Mouse (Mus musculus): ENCODE measurements around the gene Hnrnpul1. TPM values are rescaled to one million over a fixed set of nuclear protein-coding genes. Genes with fewer than 3 reads are reported as not detected.

The Hnrnpul1 gene
- total and polyA plus RNA-seq, 2 experiments from 2014 or later: 47.8 to 126 TPM

DNA sequence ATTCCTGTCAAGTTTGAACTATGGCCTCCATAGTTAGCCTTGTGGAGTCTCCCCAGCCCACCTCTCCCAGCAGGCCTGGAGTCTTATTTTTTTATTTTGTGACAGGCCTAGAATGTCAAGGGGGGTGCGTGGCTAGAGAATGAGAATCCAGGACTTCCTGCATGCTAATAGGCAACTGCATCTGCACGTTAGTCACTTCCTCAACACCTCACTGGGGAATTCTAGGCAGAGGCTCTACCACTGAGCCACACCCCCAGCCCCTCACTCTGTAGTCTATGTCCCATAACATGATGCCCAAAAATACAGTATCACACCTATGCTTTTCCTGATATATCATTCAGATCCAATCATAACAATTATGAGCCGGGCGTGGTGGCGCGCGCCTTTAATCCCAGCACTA is 77.5 kb downstream of the Hnrnpul1 start:
- 0 out of 2 replicates have a peak, but pooled peaks cover 5% of the 10 kb centered on the region for H3K27me3 ChIP-seq (ENCODE audit: insufficient read depth, low read length)
- no peak overlapping the region for H3K4me2 ChIP-seq (ENCODE audit: low read depth, low read length, poor library complexity, severe bottlenecking)
- DNase-seq (ENCODE audit: low spot score) (no peak), ATAC-seq (ENCODE audit: low FRiP score) (no peak)
- H3K36me3 ChIP-seq (ENCODE audit: insufficient read depth, low read length): no peaks in the 10 kb centered on the region
- H3K4me1 ChIP-seq (ENCODE audit: insufficient read depth, low read length): no peaks in the 10 kb centered on the region; the same call in 1 of the 2 replicates
- no peak overlapping the region for H3K9ac ChIP-seq (replicated peaks; ENCODE audit: low read length, poor library complexity, severe bottlenecking)
- 88% methylated on average over 7 of the region's 7 CpGs for WGBS
- no peak overlapping the region for H3K27ac ChIP-seq (ENCODE audit: low read depth, low read length)
- no peak overlapping the region for H3K4me3 ChIP-seq (ENCODE audit: low read depth, low read length)
- TF ChIP-seq CTCF (IDR thresholded peaks at IDR 0.05): no peak
- H3K9me3 ChIP-seq (ENCODE audit: low read length): no peaks in the 10 kb centered on the region

DNA sequence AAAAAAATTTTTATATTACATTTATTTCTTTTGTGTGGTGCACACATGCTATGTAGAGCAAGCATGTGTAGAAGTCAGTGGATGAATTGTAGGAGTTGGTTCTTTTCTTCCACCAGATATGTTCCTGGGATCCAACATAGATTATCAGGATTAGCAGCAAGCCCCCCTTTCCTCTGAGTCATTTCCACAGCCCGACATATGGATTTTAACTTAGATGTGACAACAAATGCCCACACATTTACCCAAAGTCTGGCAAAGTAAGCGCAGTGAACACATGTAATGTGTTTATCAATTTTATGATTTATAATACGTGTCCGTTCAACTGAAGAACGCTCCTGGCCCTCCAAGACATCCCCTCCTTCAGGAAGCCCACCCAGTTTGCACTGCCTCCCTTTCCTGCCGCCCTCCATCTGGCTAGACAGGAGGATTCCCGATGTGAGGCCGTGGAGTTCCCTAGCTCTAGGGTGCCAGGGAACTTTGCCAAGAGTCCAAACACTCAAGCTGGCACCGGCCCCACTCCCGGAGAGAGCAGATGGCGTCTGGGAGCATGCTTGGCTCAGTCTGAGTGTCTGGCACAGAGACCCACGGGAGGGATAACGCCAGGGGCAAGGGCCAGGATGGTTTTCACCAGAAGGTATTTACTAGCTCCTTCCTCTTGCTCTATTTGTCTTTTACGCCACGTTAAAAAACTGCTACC is 78.3 kb downstream of the Hnrnpul1 start:
- WGBS: 43% methylated on average over 15 of the region's 15 CpGs
- no peak for TF ChIP-seq CTCF (IDR thresholded peaks at IDR 0.05)
- no peak overlapping the region for H3K4me3 ChIP-seq (ENCODE audit: low read depth, low read length)
- ATAC-seq (ENCODE audit: low FRiP score): no peak
- H3K9me3 ChIP-seq (ENCODE audit: low read length): no peaks in the 10 kb centered on the region
- DNase-seq (ENCODE audit: low spot score): peak; percentile 92
- no peak overlapping the region for H3K27ac ChIP-seq (ENCODE audit: low read depth, low read length)
- H3K4me1 ChIP-seq (ENCODE audit: insufficient read depth, low read length): no peaks in the 10 kb centered on the region
- H3K4me2 ChIP-seq (ENCODE audit: low read depth, low read length, poor library complexity, severe bottlenecking): no peak overlapping the region
- no peak overlapping the region for H3K9ac ChIP-seq (replicated peaks; ENCODE audit: low read length, poor library complexity, severe bottlenecking)
- H3K27me3 ChIP-seq (ENCODE audit: insufficient read depth, low read length): 0 out of 2 replicates have a peak, but pooled peaks cover 5% of the 10 kb centered on the region
- H3K36me3 ChIP-seq (ENCODE audit: insufficient read depth, low read length): no peaks in the 10 kb centered on the region

DNA sequence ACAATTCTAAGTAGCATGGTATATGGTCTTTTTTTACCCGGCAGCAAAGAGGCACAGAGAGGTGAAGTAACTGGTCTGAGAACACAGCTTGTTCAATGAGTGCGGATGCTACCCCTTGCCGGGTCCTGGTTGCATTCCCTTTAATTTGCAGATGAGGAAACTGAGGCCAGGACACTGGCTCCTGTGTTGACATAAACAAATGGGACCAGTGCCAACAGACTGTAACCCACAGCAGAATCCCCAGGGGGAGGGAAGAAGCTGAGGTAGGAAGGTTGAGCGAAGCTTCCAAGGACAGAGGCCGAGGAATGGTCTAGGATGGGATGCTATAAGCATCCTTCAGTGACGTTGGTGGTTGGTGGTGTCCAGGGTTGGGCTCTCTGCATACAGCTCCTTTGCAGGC is 79.2 kb downstream of the Hnrnpul1 start:
- no peak for DNase-seq (ENCODE audit: low spot score)

DNA sequence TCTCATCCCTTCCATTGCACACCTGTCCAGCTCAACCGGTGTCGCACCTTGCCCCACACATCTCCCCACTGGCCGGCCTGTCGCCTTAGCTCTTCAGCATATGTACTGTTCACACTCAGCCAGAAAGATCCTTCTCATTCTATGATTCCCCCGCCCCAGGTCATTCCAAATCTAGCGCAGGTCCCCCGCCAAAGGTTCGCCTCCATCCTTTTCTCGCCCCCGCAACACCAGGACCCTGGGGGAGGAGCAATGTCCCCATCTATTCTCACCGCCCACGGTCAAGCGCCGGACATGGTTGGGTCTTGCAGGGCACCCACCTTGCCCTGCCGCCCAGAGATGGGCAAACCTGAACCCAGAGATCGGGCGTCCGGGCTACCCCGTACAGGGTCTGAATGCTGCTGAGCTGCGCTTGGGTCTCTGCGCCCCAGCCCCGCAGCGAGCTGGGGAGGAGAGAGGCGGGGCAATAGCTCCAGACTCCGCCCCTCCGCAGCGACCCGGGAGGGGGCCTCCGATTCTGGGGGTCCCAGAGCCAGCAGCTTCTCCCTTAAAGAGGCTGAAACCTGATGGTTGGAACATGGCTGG is 79.7 kb downstream of the Hnrnpul1 start, which contains the start of gene Tmem91:
Tmem91 (minus strand) TSS at position 448 of the 582 bp plus-strand sequence.
- Histone ChIP-seq H3K9me3 (ENCODE audit: low read length) (no peaks in the 10 kb centered on the region), H3K36me3 (ENCODE audit: insufficient read depth, low read length) (no peaks in the 10 kb centered on the region; the same call in 1 of the 2 replicates), H3K4me3 (ENCODE audit: low read depth, low read length) (peak within 1 kb of the TSS; percentile 57), H3K27ac (ENCODE audit: low read depth, low read length) (peak within 1 kb of the TSS; percentile 55; the same call in 1 of the 2 replicates), H3K4me1 (ENCODE audit: insufficient read depth, low read length) (no peaks in the 10 kb centered on the region), H3K9ac (replicated peaks; ENCODE audit: low read length, poor library complexity, severe bottlenecking) (peak within 1 kb of the TSS; percentile 75), H3K27me3 (ENCODE audit: insufficient read depth, low read length) (0 out of 2 replicates have a peak, but pooled peaks cover 5% of the 10 kb centered on the region), H3K4me2 (ENCODE audit: low read depth, low read length, poor library complexity, severe bottlenecking) (peak within 1 kb of the TSS; percentile 77)
- ATAC-seq (ENCODE audit: low FRiP score) (peak; percentile 75), DNase-seq (ENCODE audit: low spot score) (no peak)
- 2% methylated on average over 29 of the region's 29 CpGs for WGBS
- TF ChIP-seq CTCF (IDR thresholded peaks at IDR 0.05): no peak

More for the DNA sequence above, 79.2 kb downstream of the Hnrnpul1 start:
- Histone ChIP-seq H3K4me3 (ENCODE audit: low read depth, low read length) (peak overlapping the region; percentile 57), H3K4me2 (ENCODE audit: low read depth, low read length, poor library complexity, severe bottlenecking) (peak overlapping the region; percentile 77), H3K27me3 (ENCODE audit: insufficient read depth, low read length) (0 out of 2 replicates have a peak, but pooled peaks cover 5% of the 10 kb centered on the region), H3K36me3 (ENCODE audit: insufficient read depth, low read length) (no peaks in the 10 kb centered on the region; the same call in 1 of the 2 replicates), H3K9me3 (ENCODE audit: low read length) (no peaks in the 10 kb centered on the region), H3K4me1 (ENCODE audit: insufficient read depth, low read length) (no peaks in the 10 kb centered on the region), H3K27ac (ENCODE audit: low read depth, low read length) (no peak overlapping the region), H3K9ac (replicated peaks; ENCODE audit: low read length, poor library complexity, severe bottlenecking) (peak overlapping the region; percentile 75)
- peak; percentile 8; the same call in 1 of the 2 replicates for ATAC-seq (ENCODE audit: low FRiP score)
- 51% methylated on average over 6 of the region's 6 CpGs for WGBS
- TF ChIP-seq CTCF (IDR thresholded peaks at IDR 0.05): no peak

DNA sequence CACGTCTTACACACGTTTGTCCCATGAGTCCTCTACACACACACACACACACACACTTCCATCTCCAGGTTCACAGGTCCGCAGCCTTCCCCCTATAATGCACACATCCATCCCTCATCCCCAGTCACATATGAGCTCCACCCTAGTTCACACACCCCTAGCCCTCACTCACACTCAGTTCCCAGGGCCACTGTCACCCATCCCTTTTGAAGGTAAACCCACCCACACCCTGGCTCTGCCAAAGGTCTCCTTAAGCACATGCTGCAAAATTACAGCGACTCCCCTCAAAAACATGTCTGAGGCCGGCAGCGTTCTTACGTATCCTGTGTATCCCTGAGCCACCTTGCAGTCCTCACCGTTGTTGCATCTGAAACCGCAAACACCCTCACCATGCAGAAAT is 80.3 kb downstream of the Hnrnpul1 start:
- peak overlapping the region; percentile 55; the same call in 1 of the 2 replicates for H3K27ac ChIP-seq (ENCODE audit: low read depth, low read length)
- peaks cover 3% of the 10 kb centered on the region for H3K36me3 ChIP-seq (ENCODE audit: insufficient read depth, low read length)
- peak overlapping the region; percentile 75 for H3K9ac ChIP-seq (replicated peaks; ENCODE audit: low read length, poor library complexity, severe bottlenecking)
- peak; percentile 31; the same call in 1 of the 2 replicates for ATAC-seq (ENCODE audit: low FRiP score)
- peak overlapping the region; percentile 77 for H3K4me2 ChIP-seq (ENCODE audit: low read depth, low read length, poor library complexity, severe bottlenecking)
- WGBS: 22% methylated on average over 9 of the region's 9 CpGs
- no peak for TF ChIP-seq CTCF (IDR thresholded peaks at IDR 0.05)
- no peak for DNase-seq (ENCODE audit: low spot score)
- peak overlapping the region; percentile 57 for H3K4me3 ChIP-seq (ENCODE audit: low read depth, low read length)
- H3K9me3 ChIP-seq (ENCODE audit: low read length): no peaks in the 10 kb centered on the region
- H3K4me1 ChIP-seq (ENCODE audit: insufficient read depth, low read length): no peaks in the 10 kb centered on the region
- H3K27me3 ChIP-seq (ENCODE audit: insufficient read depth, low read length): 0 out of 2 replicates have a peak, but pooled peaks cover 5% of the 10 kb centered on the region

DNA sequence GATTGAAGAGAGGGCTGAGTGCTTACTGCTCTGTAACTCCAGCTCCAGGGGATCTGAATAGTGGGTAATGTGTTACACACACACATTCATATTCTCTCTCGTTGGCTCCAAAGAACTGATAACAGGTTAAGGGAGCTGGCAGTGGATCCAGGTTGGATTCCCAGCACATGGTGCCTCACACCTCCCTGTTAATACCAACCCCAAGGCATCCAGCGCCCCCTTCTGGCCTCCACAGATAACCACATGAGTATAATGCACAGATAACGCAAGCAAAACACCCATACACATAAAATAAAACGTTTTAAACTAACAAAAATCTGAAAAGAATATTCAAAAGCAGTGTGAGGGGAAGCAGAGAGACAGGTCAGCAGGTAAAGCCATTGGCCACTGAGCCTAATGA is 82.1 kb downstream of the Hnrnpul1 start:
- WGBS: 58% methylated on average over 4 of the region's 4 CpGs
- Histone ChIP-seq H3K27ac (ENCODE audit: low read depth, low read length) (no peak overlapping the region), H3K27me3 (ENCODE audit: insufficient read depth, low read length) (0 out of 2 replicates have a peak, but pooled peaks cover 5% of the 10 kb centered on the region)

More for the DNA sequence above, 82.1 kb downstream of the Hnrnpul1 start:
- H3K4me2 ChIP-seq (ENCODE audit: low read depth, low read length, poor library complexity, severe bottlenecking): no peak overlapping the region
- no peaks in the 10 kb centered on the region for H3K9me3 ChIP-seq (ENCODE audit: low read length)
- DNase-seq (ENCODE audit: low spot score): no peak
- 0 out of 2 replicates have a peak, but pooled peaks have one; percentile 21 for TF ChIP-seq CTCF (IDR thresholded peaks at IDR 0.05)
- peaks cover 21% of the 10 kb centered on the region for H3K36me3 ChIP-seq (ENCODE audit: insufficient read depth, low read length)
- no peak for ATAC-seq (ENCODE audit: low FRiP score)
- H3K9ac ChIP-seq (replicated peaks; ENCODE audit: low read length, poor library complexity, severe bottlenecking): no peak overlapping the region
- no peak overlapping the region for H3K4me3 ChIP-seq (ENCODE audit: low read depth, low read length)
- H3K4me1 ChIP-seq (ENCODE audit: insufficient read depth, low read length): no peaks in the 10 kb centered on the region
